Mouse (Mus musculus) layer of hippocampus, adult 9-10 months (tissue): ENCODE measurements around the gene Riok2.
A peak's percentile ranks its signal among the peaks of the same experiment; 100 is the strongest.
"Not testable (repeated sequence)": the region's sequence is repeated elsewhere in the genome, so short reads cannot be mapped to it uniquely, and the experiment has no call there.

Source experiments
- DNase-seq: peaks from one replicate; pipeline ENCODE4 v3.0.0; 2022; ENCODE audit warnings: low spot score

The Riok2 gene

DNA sequence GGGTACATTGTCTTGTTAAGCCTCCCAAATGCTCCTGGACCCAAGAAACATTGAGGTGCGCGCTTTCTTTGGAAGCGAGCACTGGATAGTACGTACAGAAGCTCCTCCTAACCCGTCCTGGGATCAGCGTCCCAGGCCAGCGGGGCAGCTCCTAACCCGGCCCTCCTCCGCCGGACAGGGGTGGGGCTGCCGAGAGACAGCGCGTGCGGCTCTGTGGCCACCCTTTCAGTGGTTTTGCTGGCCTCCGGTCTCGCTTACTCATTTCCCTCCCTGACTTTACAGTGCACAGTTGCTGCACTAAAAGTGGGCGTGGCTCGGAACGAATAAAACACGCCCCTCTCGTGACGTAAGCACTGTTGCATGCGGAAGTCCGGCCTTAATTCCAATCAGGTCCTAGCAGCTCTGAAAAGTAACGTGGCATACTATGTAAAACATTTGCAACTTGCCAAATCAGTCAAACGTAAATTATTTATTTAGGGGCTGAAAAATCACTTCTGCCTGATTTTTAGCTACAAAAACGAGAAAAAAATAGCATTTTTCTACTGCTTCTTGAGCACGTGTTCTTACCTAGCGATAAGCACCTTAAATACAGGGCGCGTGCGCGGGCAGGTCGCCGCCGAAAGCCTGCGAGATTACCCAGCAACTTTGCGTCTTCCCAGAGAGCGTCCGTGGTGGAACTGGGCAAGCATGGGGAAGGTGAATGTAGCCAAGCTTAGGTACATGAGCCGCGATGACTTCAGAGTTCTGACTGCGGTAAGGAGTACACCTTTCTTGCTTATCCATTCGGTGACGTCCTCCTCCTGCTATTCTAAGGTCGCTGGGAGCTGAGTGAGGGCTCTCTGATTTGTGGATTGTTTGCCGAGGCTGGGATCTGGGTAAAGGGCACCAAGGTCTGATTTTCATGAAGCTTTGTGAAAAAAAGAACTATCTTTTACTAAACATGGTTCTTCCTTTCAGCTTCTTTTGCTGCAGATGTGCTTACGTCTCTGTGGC, at the start of gene Riok2:
TSS of gene Riok2 (plus strand) at position 392 of the 993 bp plus-strand sequence.
- peak; percentile 94 for DNase-seq

DNA sequence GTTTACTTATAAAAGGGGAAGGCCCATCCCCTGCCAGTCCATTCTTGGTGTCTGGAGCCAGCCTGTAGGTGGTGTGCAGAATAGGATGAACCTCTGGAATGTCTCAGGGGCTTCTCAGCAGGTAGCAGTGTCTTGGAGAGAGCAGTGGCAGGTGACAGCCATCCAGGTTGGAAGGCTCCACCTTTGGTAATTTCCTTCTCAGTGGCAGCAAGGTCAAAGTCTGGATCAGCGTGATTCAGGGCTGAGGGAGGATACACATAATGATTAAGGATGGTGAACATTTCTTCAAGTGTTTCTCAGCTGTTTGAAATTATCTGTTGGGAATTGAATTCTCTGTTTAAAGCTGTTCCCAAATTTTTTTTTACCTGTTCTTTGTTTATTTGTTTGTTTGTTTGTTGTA, 48.1 kb upstream of the Riok2 start:
- not testable (repeated sequence) for DNase-seq

DNA sequence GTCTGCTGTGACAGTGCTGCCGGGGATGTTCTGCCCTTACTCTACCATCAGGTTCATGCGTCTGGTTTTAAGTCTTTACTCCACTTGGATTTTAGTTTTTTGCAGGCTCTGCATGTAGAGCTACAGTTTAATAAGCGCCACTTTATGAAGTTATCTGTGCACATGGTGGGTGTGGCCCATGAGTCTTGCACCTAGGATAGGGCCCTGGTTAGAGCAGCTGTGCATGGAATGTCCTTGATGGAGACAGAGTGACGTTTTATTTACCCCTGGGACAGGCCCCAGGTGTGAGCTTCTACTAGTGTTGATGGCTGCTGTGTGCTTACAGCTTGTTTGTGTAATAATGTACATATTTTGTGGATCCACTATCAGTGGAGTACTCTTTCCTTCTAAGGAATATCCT, 47.5 kb upstream of the Riok2 start:
- DNase-seq: no peak

GRCm38 (mm10) chr17:17345374-17346183, 28.5 kb upstream of the Riok2 start:
- DNase-seq: not testable (repeated sequence)

GRCm38 (mm10) chr17:17346281-17346680, 27.8 kb upstream of the Riok2 start:
- not testable (repeated sequence) for DNase-seq

DNA sequence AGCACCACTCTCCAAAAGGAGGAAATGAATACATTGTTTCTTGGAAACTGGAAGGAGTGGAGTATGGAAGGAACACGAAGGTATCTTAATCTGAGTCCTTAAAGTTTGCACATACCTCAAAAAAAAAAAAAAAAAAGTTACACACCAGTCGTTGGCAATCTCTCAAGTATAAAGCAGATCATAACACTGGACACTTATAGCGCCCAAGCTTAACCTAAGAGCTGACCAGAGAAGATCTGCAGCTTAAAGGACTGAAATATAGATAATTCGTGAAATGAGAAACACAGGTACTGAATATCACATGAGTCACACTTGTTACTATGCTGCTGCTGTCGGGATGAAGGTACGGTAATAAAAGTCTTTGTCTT, 575 bp upstream of the Riok2 start:
- no peak for DNase-seq

GRCm38 (mm10) chr17:17375581-17375980, 1.5 kb downstream of the Riok2 start:
- no peak for DNase-seq

DNA sequence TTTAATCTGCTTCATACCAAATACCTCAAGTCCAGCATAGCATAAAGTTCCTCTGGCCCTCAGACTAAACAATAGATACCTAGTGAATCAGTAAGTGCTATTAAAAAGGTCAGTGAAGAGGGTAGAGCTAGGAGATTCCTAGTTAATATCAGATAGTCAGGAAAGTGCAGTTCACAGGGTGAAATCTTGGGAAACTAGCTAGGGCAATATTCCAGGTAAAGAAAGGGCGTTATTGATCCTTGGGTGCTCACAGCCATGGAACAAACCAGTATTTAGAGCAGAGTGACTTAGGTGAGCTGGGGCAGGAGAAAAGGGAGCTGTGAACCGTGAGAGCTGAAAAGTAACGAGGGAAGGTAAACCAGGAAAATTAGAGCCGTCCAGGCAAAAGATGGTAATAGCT, 9.6 kb downstream of the Riok2 start:
- no peak for DNase-seq

DNA sequence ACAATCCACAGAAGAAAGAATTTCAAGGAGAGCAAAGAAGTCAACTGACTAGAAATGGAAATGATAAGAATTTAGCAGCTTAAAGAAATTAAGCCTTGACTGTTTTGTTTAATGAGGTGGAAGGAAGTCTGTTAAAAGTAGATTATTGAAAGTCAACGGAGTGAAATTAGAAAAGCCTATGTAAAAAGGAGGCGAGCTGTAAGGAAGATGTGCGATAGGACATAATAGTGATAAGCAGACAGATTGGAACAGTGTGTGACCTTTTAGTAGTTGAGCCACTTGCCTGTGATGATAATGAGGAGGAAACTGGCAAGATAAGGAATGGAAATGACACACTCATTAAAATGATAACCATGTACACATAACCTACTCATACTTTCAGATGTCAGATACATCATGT, 10.4 kb downstream of the Riok2 start:
- no peak for DNase-seq

- no peak for DNase-seq
Observed at GRCm38 (mm10) chr17:17386117-17386516, 12.0 kb downstream of the Riok2 start.

DNA sequence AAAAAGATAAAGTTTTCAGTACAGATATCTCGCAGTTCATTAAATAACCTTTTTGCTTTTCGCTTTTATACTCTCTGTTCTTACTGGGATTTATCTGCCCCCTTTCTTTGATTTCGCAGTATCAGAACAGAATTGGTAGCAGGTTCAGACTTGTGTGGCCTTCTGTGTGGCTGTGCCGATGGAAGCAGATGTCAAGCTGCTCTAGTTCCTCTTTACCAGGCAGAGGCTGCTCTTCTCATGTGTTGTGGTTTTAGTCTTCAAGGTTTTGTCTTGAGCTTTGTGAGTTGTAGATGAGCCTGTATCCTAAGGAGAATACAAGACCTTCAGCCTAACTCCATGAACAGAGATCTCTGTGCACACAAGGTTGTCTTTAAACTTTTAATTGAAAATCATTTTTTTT, 17.7 kb downstream of the Riok2 start:
- DNase-seq: no peak

- DNase-seq: no peak
Observed at GRCm38 (mm10) chr17:17392863-17393262, 18.8 kb downstream of the Riok2 start.

DNA sequence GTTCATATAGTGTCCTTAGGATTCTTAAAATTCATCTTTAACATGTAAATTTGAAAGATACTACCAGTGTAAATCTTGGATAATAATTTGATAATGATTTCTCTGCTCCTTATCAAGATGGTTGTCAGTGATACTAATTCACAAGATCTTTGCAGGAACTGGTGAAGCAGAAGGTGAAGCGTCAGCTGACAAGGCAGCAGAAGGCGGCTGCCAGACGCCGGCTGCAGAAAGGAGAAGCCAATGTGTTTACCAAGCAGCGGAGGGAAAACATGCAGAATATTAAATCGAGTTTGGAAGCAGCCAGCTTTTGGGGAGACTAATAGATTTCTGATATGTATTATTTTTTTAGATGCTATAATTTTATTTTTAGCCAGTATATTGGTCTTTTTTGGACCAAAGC, 19.2 kb downstream of the Riok2 start:
- no peak for DNase-seq

- peak; percentile 94 for DNase-seq
Observed at GRCm38 (mm10) chr17:17394336-17394735, 20.2 kb downstream of the Riok2 start.

GRCm38 (mm10) chr17:17396869-17397268, 22.8 kb downstream of the Riok2 start:
- no peak for DNase-seq

GRCm38 (mm10) chr17:17398664-17399063, 24.6 kb downstream of the Riok2 start:
- DNase-seq: no peak

- peak; percentile 64 for DNase-seq
Observed at GRCm38 (mm10) chr17:17402222-17403004, 28.3 kb downstream of the Riok2 start, which contains the start of gene Lix1. TSS of gene Lix1 (plus strand) at chr17:17402672.

- DNase-seq: no peak
Observed at GRCm38 (mm10) chr17:17403038-17403437, 28.9 kb downstream of the Riok2 start.

DNA sequence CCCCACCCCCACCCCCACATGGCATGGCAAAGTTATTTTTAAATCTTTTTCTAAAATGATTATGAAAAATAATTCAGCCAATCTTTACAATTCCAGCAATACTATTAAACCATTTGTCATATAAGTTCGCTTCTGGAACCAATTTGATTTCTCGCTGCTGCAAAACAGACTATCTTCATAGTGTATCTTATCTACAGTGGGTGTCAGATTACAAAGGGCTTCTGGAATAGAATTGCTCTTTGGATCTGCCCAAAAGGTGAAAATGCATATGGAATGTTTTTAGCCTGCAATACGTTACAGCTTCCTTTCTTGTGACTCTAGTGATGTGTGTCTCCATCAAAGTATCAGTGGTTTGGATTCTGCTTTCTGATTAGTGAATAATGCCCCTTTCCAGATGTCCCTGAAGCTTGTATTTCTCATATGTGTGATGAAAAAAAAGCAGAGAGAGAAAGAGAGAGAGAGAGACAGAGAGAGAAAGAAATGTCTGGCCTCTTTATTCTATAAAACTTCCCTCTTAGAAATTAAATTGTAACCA, 29.5 kb downstream of the Riok2 start:
- DNase-seq: no peak

DNA sequence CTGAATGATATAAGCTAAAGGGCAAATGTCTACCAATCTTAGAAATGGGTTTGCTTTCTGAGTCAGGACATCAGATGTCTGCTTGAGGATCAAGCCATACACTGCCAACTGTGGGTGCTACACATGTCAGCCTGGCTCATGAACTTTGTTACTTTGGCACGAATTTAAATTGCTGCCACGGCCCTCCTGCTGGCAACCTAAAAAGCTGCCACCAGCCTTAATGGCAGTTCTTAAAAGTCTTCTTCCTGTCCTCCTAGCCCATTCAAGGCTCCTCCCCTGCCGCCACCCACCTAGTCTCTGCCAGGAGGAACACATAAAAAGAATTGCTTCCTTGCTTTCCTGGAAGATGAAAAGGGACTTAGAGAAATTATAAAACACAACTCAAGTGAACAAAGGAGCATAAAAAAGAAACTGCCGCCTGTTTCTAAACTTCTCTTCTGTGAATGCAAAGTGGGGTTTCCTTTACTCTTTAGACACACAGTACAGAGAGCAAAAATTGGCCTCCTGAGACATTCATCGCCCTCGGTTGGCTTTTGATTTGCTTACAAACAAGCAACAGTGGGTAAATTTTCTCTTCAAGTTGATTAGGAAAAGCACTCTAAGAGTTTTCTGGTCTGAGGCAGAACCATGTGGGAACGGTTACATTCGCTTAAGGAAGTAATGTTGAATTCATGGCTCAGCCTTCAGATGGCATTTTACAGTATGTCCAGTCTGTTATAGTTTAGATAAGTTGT, 30.9 kb downstream of the Riok2 start:
- no peak for DNase-seq

DNA sequence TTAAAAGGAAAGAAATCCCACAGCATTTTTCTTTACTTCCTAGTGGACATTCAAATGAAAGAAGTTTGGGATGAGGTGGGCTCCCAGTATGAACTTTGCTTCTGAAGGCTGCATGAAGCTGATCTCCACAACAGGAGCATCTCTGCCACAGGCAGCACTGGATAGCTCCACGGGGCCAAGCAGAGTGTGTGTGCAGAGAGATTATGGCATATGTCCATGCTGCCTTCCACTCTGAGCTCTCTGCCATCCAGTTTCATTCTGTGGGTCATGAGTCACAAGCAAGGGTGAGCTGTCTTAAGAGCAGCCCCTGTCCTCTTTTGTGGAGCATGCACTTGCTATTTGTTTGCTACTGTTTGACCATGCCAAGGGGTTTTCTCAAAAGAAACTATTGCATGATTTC, 31.5 kb downstream of the Riok2 start:
- DNase-seq: no peak
